9 mouse cellular contexts compared by ENCODE assay signal in the genomic region with DNA sequence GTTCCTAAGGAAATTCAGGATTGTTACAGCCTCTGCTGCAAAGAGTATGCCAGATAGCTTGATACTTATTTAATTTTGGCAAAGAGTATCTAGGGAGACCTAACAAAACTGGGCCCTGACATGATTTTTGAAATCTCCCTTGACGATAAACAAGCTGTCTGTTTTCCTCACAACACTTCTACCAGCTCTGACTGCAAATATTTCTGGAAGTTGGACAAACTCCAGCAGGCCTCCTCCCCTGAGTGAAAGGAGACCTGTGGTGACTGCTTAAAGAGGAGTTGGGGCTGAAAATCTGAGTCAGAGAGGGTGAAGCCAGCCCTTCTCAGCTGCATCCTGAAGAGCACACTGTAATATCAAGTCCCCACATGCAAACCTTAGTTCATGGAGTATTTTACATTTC.
DNase-seq lines count a peak whose midpoint lies in the region; ATAC-seq and TF ChIP-seq lines count a peak whose summit lies in the region.
"Had no signal": no experiment of that assay in that cellular context is flagged by ENCODE, and none has a peak within 500 bp of the region (broad histone marks: within the 10 kb centered on the region; RNA-seq: fewer than 3 reads in every experiment).

No protein-coding gene starts in this region.

- H3K9me3 ChIP-seq in heart, embryonic 12.5 days (replicated peaks): no peaks in the 10 kb centered on the region
- H3K9me3 ChIP-seq: limb, embryonic 12.5 days had no signal

- no peak for TF ChIP-seq CTCF in layer of hippocampus, adult 2 months (conservative IDR thresholded peaks at IDR 0.05)

- H3K4me3 ChIP-seq in heart, embryonic 12.5 days: no peak overlapping the region
- no peak overlapping the region for H3K4me3 ChIP-seq in layer of hippocampus, adult 2 months
- H3K4me3 ChIP-seq: limb, embryonic 12.5 days had no signal

- ATAC-seq in heart, embryonic 12.5 days (ENCODE audit: insufficient number of reproducible peaks, low FRiP score): no peak
- no peak for ATAC-seq in inflammation-experienced regulatory T-cells, adult 6 months

- no peaks in the 10 kb centered on the region for H3K36me3 ChIP-seq in heart, embryonic 12.5 days
- H3K36me3 ChIP-seq: limb, embryonic 12.5 days had no signal

- no peak overlapping the region for H3K27ac ChIP-seq in heart, embryonic 12.5 days (ENCODE audit: poor library complexity, severe bottlenecking)
- H3K27ac ChIP-seq in layer of hippocampus, adult 2 months: peak overlapping the region; percentile 40
- H3K27ac ChIP-seq: limb, embryonic 12.5 days had no signal

- H3K9ac ChIP-seq in heart, embryonic 12.5 days: no peak overlapping the region
- H3K9ac ChIP-seq: limb, embryonic 12.5 days had no signal

- DNase-seq in heart, postnatal 14 days: peak; percentile 2 to 25
- DNase-seq in 3T3-L1 (ENCODE audit: low read depth, low spot score) (peak; percentile 53), MN1 (ENCODE audit: low spot score) (no peak)
- peak; percentile 71 to 85 for DNase-seq in cerebellum, adult 18-20 months
- peak; percentile 44 to 73 for DNase-seq in layer of hippocampus, adult 2 months (ENCODE audit: low spot score in 2 of 2)
- no peak for DNase-seq in thymus, postnatal 10 days (ENCODE audit: low spot score in 2 of 2)

- H3K27me3 ChIP-seq in heart, embryonic 12.5 days (replicated peaks): no peaks in the 10 kb centered on the region
- H3K27me3 ChIP-seq: limb, embryonic 12.5 days had no signal

- no peak overlapping the region for H3K4me2 ChIP-seq in heart, embryonic 12.5 days
- H3K4me2 ChIP-seq: limb, embryonic 12.5 days had no signal

- WGBS in heart, embryonic 12.5 days: 47% methylated on average over 1 of the region's 1 CpGs

- intact Hi-C loops in heart, postnatal 14 days (cut with DNase I): no loop called here

- no peaks in the 10 kb centered on the region for H3K4me1 ChIP-seq in heart, embryonic 12.5 days (replicated peaks)
- H3K4me1 ChIP-seq: limb, embryonic 12.5 days had no signal

Comparison
In these comparisons a context has a peak if more than half of its experiments do, and no peak if none do; other contexts are left out.
1. DNase-seq: peak in heart, postnatal 14 days (2 of 2), 3T3-L1 (single experiment), cerebellum, adult 18-20 months (2 of 2) and layer of hippocampus, adult 2 months (2 of 2); none in MN1 (single experiment) and thymus, postnatal 10 days (0 of 2).